Comparison of ENCODE assay signal across 24 mouse cellular contexts in genomic region chr1:69437042-69437441, GRCm38 (mm10).
DNase-seq lines count a peak whose midpoint lies in the region; ATAC-seq lines count a peak whose summit lies in the region.
"Had no signal": no experiment of that assay in that cellular context is flagged by ENCODE, and none has a peak within 500 bp of the region (broad histone marks: within the 10 kb centered on the region; RNA-seq: fewer than 3 reads in every experiment).

No protein-coding gene starts in this region.

- H3K9me3 ChIP-seq in heart, embryonic 10.5 days = no peaks in the 10 kb centered on the region
- no peaks in the 10 kb centered on the region for H3K9me3 ChIP-seq in kidney, embryonic 15.5 days (replicated peaks)
- H3K9me3 ChIP-seq: heart, embryonic 12.5 days; hindbrain, embryonic 13.5 days; limb, embryonic 10.5 days; midbrain, embryonic 10.5 days had no signal

- DNase-seq in brain, adult 2 months (ENCODE audit: low read depth, low spot score) = peak; percentile 80
- DNase-seq in layer of hippocampus, adult 11-12 months (ENCODE audit: low spot score) = peak; percentile 75
- peak; percentile 20 to 79 for DNase-seq in layer of hippocampus, postnatal 14 days (ENCODE audit: low spot score in 2 of 2)
- DNase-seq in right cerebral cortex, adult 2 months (ENCODE audit: low spot score in 2 of 2) = peak; percentile 53 to 62
- DNase-seq in gastrocnemius, adult 18-20 months (ENCODE audit: low spot score) = no peak
- DNase-seq in retina, postnatal 1 day = no peak
- no peak for DNase-seq in heart, embryonic 10.5 days (ENCODE audit: low spot score)
- DNase-seq: adrenal gland, postnatal 36 days; B cell, adult 2 months; cerebellum, adult 18-20 months; heart, postnatal 14 days; kidney, adult 8-10 months; kidney, postnatal 36 days; lung, adult 18-20 months; lung, postnatal 4 days; thymus, postnatal 25 days had no signal

- no peaks in the 10 kb centered on the region for H3K27me3 ChIP-seq in heart, embryonic 10.5 days (ENCODE audit: insufficient read depth, poor library complexity, severe bottlenecking)
- H3K27me3 ChIP-seq in kidney, embryonic 15.5 days = no peaks in the 10 kb centered on the region
- H3K27me3 ChIP-seq: heart, embryonic 12.5 days; hindbrain, embryonic 13.5 days had no signal

- H3K4me3 ChIP-seq in heart, embryonic 10.5 days = no peak overlapping the region
- no peak overlapping the region for H3K4me3 ChIP-seq in kidney, embryonic 15.5 days (replicated peaks)
- H3K4me3 ChIP-seq: erythroblast, embryonic 14.5 days; heart, embryonic 12.5 days; hindbrain, embryonic 13.5 days; limb, embryonic 10.5 days; midbrain, embryonic 10.5 days had no signal

- H3K27ac ChIP-seq in heart, embryonic 10.5 days = no peak overlapping the region
- no peak overlapping the region for H3K27ac ChIP-seq in kidney, embryonic 15.5 days
- H3K27ac ChIP-seq: hindbrain, embryonic 13.5 days; limb, embryonic 10.5 days; midbrain, embryonic 10.5 days had no signal

- 93% methylated on average over 8 of the region's 8 CpGs for WGBS in heart, embryonic 10.5 days
- 90% methylated on average over 8 of the region's 8 CpGs for WGBS in kidney, embryonic 15.5 days

- no peaks in the 10 kb centered on the region for H3K36me3 ChIP-seq in heart, embryonic 10.5 days
- no peaks in the 10 kb centered on the region for H3K36me3 ChIP-seq in kidney, embryonic 15.5 days
- H3K36me3 ChIP-seq: heart, embryonic 12.5 days; hindbrain, embryonic 13.5 days; limb, embryonic 10.5 days; midbrain, embryonic 10.5 days had no signal

- no peaks in the 10 kb centered on the region for H3K4me1 ChIP-seq in heart, embryonic 10.5 days
- no peaks in the 10 kb centered on the region for H3K4me1 ChIP-seq in kidney, embryonic 15.5 days
- H3K4me1 ChIP-seq: hindbrain, embryonic 13.5 days; limb, embryonic 10.5 days had no signal

- H3K9ac ChIP-seq in kidney, embryonic 15.5 days = no peak overlapping the region
- H3K9ac ChIP-seq: heart, embryonic 12.5 days; hindbrain, embryonic 13.5 days had no signal

- ATAC-seq in kidney, embryonic 15.5 days (replicated peaks; ENCODE audit: low FRiP score) = no peak
- ATAC-seq: forebrain, embryonic 14.5 days; inflammation-experienced regulatory T-cells, adult 6 months had no signal

- H3K4me2 ChIP-seq in kidney, embryonic 15.5 days = no peak overlapping the region
- H3K4me2 ChIP-seq: heart, embryonic 12.5 days; hindbrain, embryonic 13.5 days had no signal

Comparison
In these comparisons a context has a peak if more than half of its experiments do, and no peak if none do; other contexts are left out.
1. DNase-seq: peak in brain, adult 2 months (single experiment), layer of hippocampus, adult 11-12 months (single experiment), layer of hippocampus, postnatal 14 days (2 of 2) and right cerebral cortex, adult 2 months (2 of 2); none in gastrocnemius, adult 18-20 months (single experiment), retina, postnatal 1 day (single experiment) and heart, embryonic 10.5 days (single experiment).